Mouse (Mus musculus): ENCODE measurements around the gene Gucd1. TPM values are rescaled to one million over a fixed set of nuclear protein-coding genes. Genes with fewer than 3 reads are reported as not detected.
"Not testable (repeated sequence)": the region's sequence is repeated elsewhere in the genome, so short reads cannot be mapped to it uniquely, and the experiment has no call there.

Gucd1 gene
- total and polyA plus RNA-seq, 2 experiments from 2014 or later, result 12.6 to 41.2 TPM

DNA sequence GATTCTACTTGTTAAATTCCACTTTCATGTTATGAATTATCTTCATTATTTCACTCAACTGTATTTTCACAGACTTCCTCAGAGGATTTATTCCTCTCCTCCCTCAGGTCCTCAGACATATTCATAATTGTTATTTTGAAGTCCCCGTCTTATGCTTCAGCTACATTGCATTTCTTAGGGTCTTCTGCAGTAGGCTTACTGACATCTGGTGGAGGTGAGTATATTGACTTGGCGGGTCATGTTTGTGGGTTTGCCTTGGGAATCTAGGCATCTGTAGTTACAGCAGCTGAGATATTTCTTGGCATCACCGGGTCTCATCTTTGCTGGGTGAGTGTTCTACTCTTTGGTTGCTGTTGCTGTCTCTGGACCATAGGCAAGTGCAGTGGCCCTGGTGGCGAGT lies 116.8 kb downstream of the Gucd1 start, which contains the start of gene Upb1:
TSS of gene Upb1 (plus strand) at position 158 of the 400 bp plus-strand sequence.
- DNase-seq (ENCODE audit: low spot score) (no peak), ATAC-seq (ENCODE audit: low FRiP score) (no peak)
- TF ChIP-seq CTCF (IDR thresholded peaks at IDR 0.05), result peak; percentile 41
- H3K36me3 ChIP-seq (ENCODE audit: insufficient read depth, low read length), result no peaks in the 10 kb centered on the region
- whole genome bisulfite sequencing, result 87% methylated on average over 4 of the region's 4 CpGs
- no peaks in the 10 kb centered on the region for H3K9me3 ChIP-seq (ENCODE audit: low read length)
- no peak within 1 kb of the TSS for H3K27ac ChIP-seq (ENCODE audit: low read depth, low read length)
- H3K4me3 ChIP-seq (ENCODE audit: low read depth, low read length), result no peak within 1 kb of the TSS
- H3K4me1 ChIP-seq (ENCODE audit: insufficient read depth, low read length), result no peaks in the 10 kb centered on the region
- no peak within 1 kb of the TSS for H3K9ac ChIP-seq (replicated peaks; ENCODE audit: low read length, poor library complexity, severe bottlenecking)
- H3K4me2 ChIP-seq (ENCODE audit: low read depth, low read length, poor library complexity, severe bottlenecking), result no peak within 1 kb of the TSS
- no peaks in the 10 kb centered on the region for H3K27me3 ChIP-seq (ENCODE audit: insufficient read depth, low read length)

DNA sequence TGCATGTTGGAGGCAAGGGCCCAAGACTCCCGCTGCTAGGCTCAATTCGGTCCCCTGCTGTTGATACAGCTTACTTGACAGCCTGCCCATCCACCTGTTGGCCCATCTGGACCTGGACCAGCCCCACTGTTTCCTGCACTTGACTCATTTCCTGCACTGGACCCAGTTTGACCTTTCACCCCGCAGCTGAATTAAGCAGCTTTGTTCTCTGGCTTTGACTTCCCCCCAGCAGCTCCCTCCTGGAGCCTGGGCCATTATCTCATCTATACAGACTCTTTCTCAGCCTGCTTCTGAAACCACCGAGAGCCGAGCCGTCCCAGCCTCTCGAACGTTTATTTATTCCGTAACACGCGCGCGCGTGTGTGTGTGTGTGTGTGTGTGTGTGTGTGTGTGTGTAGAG lies 120.8 kb downstream of the Gucd1 start:
- DNase-seq (ENCODE audit: low spot score) (peak; percentile 18), ATAC-seq (ENCODE audit: low FRiP score) (no peak; the same call in 1 of the 2 replicates)
- H3K36me3 ChIP-seq (ENCODE audit: insufficient read depth, low read length), result no peaks in the 10 kb centered on the region
- no peaks in the 10 kb centered on the region for H3K9me3 ChIP-seq (ENCODE audit: low read length)
- 35% methylated on average over 14 of the region's 14 CpGs for WGBS
- TF ChIP-seq CTCF (IDR thresholded peaks at IDR 0.05), result no peak
- no peaks in the 10 kb centered on the region for H3K27me3 ChIP-seq (ENCODE audit: insufficient read depth, low read length)
- H3K27ac ChIP-seq (ENCODE audit: low read depth, low read length), result no peak overlapping the region
- no peak overlapping the region for H3K9ac ChIP-seq (replicated peaks; ENCODE audit: low read length, poor library complexity, severe bottlenecking)
- H3K4me2 ChIP-seq (ENCODE audit: low read depth, low read length, poor library complexity, severe bottlenecking), result no peak overlapping the region
- H3K4me3 ChIP-seq (ENCODE audit: low read depth, low read length), result no peak overlapping the region
- no peaks in the 10 kb centered on the region for H3K4me1 ChIP-seq (ENCODE audit: insufficient read depth, low read length)

DNA sequence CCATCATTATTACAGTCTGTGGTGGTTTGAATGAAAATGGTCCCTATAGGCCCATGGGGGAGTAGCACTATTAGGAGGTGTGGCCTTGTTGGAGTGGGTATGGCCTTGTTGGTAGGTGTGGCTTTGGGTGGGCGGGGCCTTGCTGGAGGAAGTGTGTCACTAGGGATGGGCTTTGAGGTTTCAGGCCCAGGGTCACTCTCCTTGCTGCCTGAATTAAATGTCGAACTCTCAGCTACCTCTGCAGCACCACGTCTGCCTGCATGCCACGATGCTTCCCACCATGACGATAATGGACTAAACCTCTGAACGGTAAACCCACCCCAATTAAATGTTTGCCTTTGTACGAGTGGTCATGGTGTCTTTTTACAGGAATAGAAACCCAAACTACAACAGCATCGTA lies 123.0 kb downstream of the Gucd1 start:
- TF ChIP-seq CTCF (IDR thresholded peaks at IDR 0.05), result no peak
- H3K4me1 ChIP-seq (ENCODE audit: insufficient read depth, low read length), result no peaks in the 10 kb centered on the region
- H3K4me2 ChIP-seq (ENCODE audit: low read depth, low read length, poor library complexity, severe bottlenecking), result no peak overlapping the region
- H3K27ac ChIP-seq (ENCODE audit: low read depth, low read length), result no peak overlapping the region
- no peak overlapping the region for H3K9ac ChIP-seq (replicated peaks; ENCODE audit: low read length, poor library complexity, severe bottlenecking)
- WGBS, result 89% methylated on average over 8 of the region's 8 CpGs
- H3K36me3 ChIP-seq (ENCODE audit: insufficient read depth, low read length), result no peaks in the 10 kb centered on the region
- no peak for ATAC-seq (ENCODE audit: low FRiP score)
- H3K27me3 ChIP-seq (ENCODE audit: insufficient read depth, low read length), result no peaks in the 10 kb centered on the region
- H3K4me3 ChIP-seq (ENCODE audit: low read depth, low read length), result no peak overlapping the region
- H3K9me3 ChIP-seq (ENCODE audit: low read length), result no peaks in the 10 kb centered on the region
- DNase-seq (ENCODE audit: low spot score), result no peak

DNA sequence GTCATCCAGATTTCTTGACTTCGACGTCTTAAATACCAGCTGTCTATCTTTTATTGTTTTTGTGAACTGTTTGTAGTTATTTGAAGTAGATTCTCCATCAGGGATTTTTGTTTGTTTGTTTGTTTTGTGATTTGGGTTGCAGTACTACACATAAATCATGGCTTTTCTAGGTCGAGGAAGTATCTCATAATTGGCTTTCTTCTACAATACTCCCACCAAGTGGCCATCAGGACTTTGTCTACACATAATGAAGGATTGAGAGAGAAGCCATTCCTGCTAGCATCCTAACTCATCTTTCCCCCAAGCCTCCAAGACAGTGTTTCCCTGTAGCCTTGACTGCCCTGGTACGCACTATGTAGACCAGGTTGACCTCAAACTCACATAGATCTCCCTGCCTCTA lies 126.9 kb downstream of the Gucd1 start:
- no peak for ATAC-seq (ENCODE audit: low FRiP score)
- Histone ChIP-seq H3K9ac (replicated peaks; ENCODE audit: low read length, poor library complexity, severe bottlenecking) (no peak overlapping the region), H3K27me3 (ENCODE audit: insufficient read depth, low read length) (no peaks in the 10 kb centered on the region), H3K4me1 (ENCODE audit: insufficient read depth, low read length) (no peaks in the 10 kb centered on the region), H3K27ac (ENCODE audit: low read depth, low read length) (no peak overlapping the region), H3K36me3 (ENCODE audit: insufficient read depth, low read length) (no peaks in the 10 kb centered on the region), H3K4me2 (ENCODE audit: low read depth, low read length, poor library complexity, severe bottlenecking) (no peak overlapping the region), H3K9me3 (ENCODE audit: low read length) (no peaks in the 10 kb centered on the region), H3K4me3 (ENCODE audit: low read depth, low read length) (no peak overlapping the region)
- 89% methylated on average over 4 of the region's 4 CpGs for WGBS
- DNase-seq (ENCODE audit: low spot score), result no peak
- TF ChIP-seq CTCF (IDR thresholded peaks at IDR 0.05), result peak; percentile 50

DNA sequence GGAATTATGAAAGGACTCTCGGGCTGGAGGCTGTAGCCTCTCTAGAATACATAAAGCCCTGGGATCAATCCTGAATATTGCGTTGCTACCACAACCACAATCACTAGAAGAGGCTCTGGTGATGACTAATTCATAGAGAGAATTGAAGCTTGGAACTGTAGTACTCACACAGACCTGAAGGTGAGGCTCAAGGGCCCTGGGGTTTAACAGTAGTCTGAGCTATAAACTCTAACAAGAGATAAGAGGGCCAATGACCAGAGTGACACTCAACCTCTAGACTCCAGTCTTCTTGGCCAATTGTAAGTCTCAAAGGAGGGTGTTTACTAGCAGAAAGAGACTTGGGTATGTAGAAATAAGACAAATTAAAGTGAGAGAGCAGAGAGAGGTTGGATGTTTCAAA lies 127.6 kb downstream of the Gucd1 start:
- Histone ChIP-seq H3K36me3 (ENCODE audit: insufficient read depth, low read length) (no peaks in the 10 kb centered on the region), H3K27me3 (ENCODE audit: insufficient read depth, low read length) (no peaks in the 10 kb centered on the region), H3K4me1 (ENCODE audit: insufficient read depth, low read length) (no peaks in the 10 kb centered on the region), H3K4me3 (ENCODE audit: low read depth, low read length) (no peak overlapping the region), H3K9ac (replicated peaks; ENCODE audit: low read length, poor library complexity, severe bottlenecking) (no peak overlapping the region), H3K27ac (ENCODE audit: low read depth, low read length) (no peak overlapping the region), H3K4me2 (ENCODE audit: low read depth, low read length, poor library complexity, severe bottlenecking) (no peak overlapping the region), H3K9me3 (ENCODE audit: low read length) (no peaks in the 10 kb centered on the region)
- ATAC-seq (ENCODE audit: low FRiP score), result no peak
- DNase-seq (ENCODE audit: low spot score), result no peak
- no peak for TF ChIP-seq CTCF (IDR thresholded peaks at IDR 0.05)
- 78% methylated on average over 2 of the region's 2 CpGs for WGBS

DNA sequence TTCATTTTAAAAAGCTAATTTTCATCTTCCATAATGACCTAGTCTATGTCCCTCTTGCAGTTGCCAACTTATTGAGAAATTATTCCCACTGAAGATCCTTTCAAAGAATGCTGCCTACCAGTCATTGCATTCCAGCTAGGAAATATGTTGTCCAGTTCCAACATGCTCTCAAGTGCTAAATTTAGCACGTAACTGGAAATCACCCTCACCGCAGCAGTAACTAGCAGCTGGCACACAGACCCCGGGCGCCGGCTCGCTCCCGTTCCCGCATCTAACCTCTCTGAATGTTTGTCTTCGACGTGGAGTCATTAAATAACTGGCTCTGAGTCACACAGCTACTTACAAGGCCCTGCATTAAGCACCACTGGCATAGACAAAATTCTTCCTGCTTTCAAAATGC lies 139.1 kb downstream of the Gucd1 start:
- DNase-seq (ENCODE audit: low spot score), result no peak
- TF ChIP-seq CTCF (IDR thresholded peaks at IDR 0.05), result no peak
- H3K4me2 ChIP-seq (ENCODE audit: low read depth, low read length, poor library complexity, severe bottlenecking), result no peak overlapping the region
- H3K4me1 ChIP-seq (ENCODE audit: insufficient read depth, low read length), result no peaks in the 10 kb centered on the region
- no peak for ATAC-seq (ENCODE audit: low FRiP score)
- H3K27ac ChIP-seq (ENCODE audit: low read depth, low read length), result no peak overlapping the region
- no peaks in the 10 kb centered on the region for H3K27me3 ChIP-seq (ENCODE audit: insufficient read depth, low read length)
- H3K9me3 ChIP-seq (ENCODE audit: low read length), result no peaks in the 10 kb centered on the region
- no peaks in the 10 kb centered on the region for H3K36me3 ChIP-seq (ENCODE audit: insufficient read depth, low read length)
- no peak overlapping the region for H3K4me3 ChIP-seq (ENCODE audit: low read depth, low read length)
- 77% methylated on average over 10 of the region's 10 CpGs for WGBS
- H3K9ac ChIP-seq (replicated peaks; ENCODE audit: low read length, poor library complexity, severe bottlenecking), result no peak overlapping the region

DNA sequence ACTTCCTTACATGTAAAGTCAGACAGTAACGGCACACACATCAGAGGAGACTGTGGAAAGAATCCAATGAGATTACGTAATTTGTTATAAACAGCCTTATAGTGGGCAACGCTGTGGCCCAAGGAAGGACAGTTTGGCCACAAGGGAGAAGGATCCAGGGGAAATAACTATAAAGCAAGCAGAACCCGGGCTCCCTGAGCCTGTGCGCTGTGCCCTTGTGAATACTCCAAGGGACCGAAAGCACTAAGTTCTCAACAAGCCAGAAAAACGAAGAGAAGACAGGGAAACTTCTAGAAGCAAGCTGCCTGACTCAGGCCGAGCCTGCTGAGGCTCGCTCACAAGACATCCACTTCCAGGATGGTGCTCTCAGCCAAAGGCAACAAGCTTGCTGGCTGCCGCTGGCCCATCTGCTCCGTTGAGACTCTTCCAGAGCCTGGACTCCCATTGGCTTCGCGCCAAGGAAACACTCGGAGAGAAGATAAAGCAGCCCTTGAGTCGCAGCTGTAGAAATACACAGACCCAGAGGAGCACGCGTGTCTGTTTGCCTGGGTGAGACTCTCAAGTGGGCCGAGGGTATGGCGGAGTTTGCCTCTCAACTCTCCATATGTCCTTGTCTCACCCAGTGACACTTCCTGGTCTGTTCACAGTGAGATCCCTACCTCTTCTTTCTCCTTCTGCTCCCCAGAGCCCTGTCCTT lies 144.0 kb downstream of the Gucd1 start:
- not testable (repeated sequence) for H3K9me3 ChIP-seq (ENCODE audit: low read length); H3K36me3 ChIP-seq (ENCODE audit: insufficient read depth, low read length); H3K4me1 ChIP-seq (ENCODE audit: insufficient read depth, low read length); H3K27me3 ChIP-seq (ENCODE audit: insufficient read depth, low read length); H3K9ac ChIP-seq (replicated peaks; ENCODE audit: low read length, poor library complexity, severe bottlenecking); H3K4me3 ChIP-seq (ENCODE audit: low read depth, low read length); H3K27ac ChIP-seq (ENCODE audit: low read depth, low read length); H3K4me2 ChIP-seq (ENCODE audit: low read depth, low read length, poor library complexity, severe bottlenecking)
- ATAC-seq (ENCODE audit: low FRiP score) (peak; percentile 60; the same call in 1 of the 2 replicates), DNase-seq (ENCODE audit: low spot score) (peak; percentile 12)
- WGBS, result 70% methylated on average over 12 of the region's 19 CpGs
